Mouse (Mus musculus) forebrain, embryonic 11.5 days (tissue): ENCODE measurements around the gene Ereg. TPM values are rescaled to one million over a fixed set of nuclear protein-coding genes. Genes with fewer than 3 reads are reported as not detected.

ENCODE experiments used
- ATAC-seq: fragments of 200-750 bp; cut with Nextera tagmentation; replicated peaks from 2 replicates; pipeline ENCODE4 v1.8.0; 2017; ENCODE audit warnings: moderate TSS enrichment; ENCODE audit not compliant: low FRiP score
- DNase-seq: peaks from one replicate; pipeline ENCODE4 v3.0.0-alpha.2; 2017; ENCODE audit warnings: low spot score
- H3K27ac ChIP-seq: fragments of 300-500 bp; sonication (generic); 2 replicates; pipeline ENCODE4 v1.5.1; 2014; ENCODE audit warnings: low read depth, low read length
- H3K27me3 ChIP-seq: fragments of 300-500 bp; sonication (generic); 2 replicates; pipeline ENCODE4 v1.6.1; 2014; ENCODE audit warnings: mild to moderate bottlenecking, low read length, mixed read lengths; ENCODE audit not compliant: control insufficient read depth, insufficient read depth
- H3K36me3 ChIP-seq: fragments of 300-500 bp; sonication (generic); 2 replicates; pipeline ENCODE4 v1.6.1; 2014; ENCODE audit warnings: mild to moderate bottlenecking, low read length, moderate library complexity, mixed read lengths; ENCODE audit not compliant: control insufficient read depth, insufficient read depth
- H3K4me1 ChIP-seq: fragments of 300-500 bp; sonication (generic); replicated peaks from 2 replicates; pipeline ENCODE4 v1.6.1; 2014; ENCODE audit warnings: low read length, mixed read lengths; ENCODE audit not compliant: control insufficient read depth, insufficient read depth
- H3K4me2 ChIP-seq: fragments of 300-500 bp; sonication (generic); 2 replicates; pipeline ENCODE4 v1.6.1; 2014; ENCODE audit warnings: low read depth, mild to moderate bottlenecking, low read length, moderate library complexity, mixed read lengths; ENCODE audit not compliant: severe bottlenecking
- H3K4me3 ChIP-seq: fragments of 300-500 bp; sonication (generic); 2 replicates; pipeline ENCODE4 v1.5.1; 2014; ENCODE audit warnings: low read depth, low read length
- H3K9ac ChIP-seq: fragments of 300-500 bp; sonication (generic); 2 replicates; pipeline ENCODE4 v1.6.1; 2014; ENCODE audit warnings: low read length
- H3K9me3 ChIP-seq: fragments of 300-500 bp; sonication (generic); 2 replicates; pipeline ENCODE4 v1.6.1; 2016; ENCODE audit warnings: low read length, mixed read lengths; ENCODE audit not compliant: control insufficient read depth
- WGBS: fragments of 180-500 bp; shearing (Covaris S2); extraction: QIAGEN DNeasy Blood & Tissue Kit; methylation state at CpG from one replicate; pipeline ENCODE4 v1.1.7; 2014; 5-methylcytosine and 5-hydroxymethylcytosine counted together
- polyA plus RNA-seq: library from polyadenylated mRNA; unstranded; fragments of >200 nt; fragmentation: Nextera tagmentation; extraction: Ambion mirVana; gene quantifications from 2 replicates; pipeline ENCODE4 v1.2.1, GENCODE M21; 2014

Ereg gene
- polyA plus RNA-seq, 1 experiment from 2014 or later: not detected

GRCm38 (mm10) chr5:91118618-91119017 lies 44.2 kb downstream of the Ereg start:
- H3K36me3 ChIP-seq: no peaks in the 10 kb centered on the region
- no peak for ATAC-seq
- H3K4me1 ChIP-seq: no peaks in the 10 kb centered on the region
- no peaks in the 10 kb centered on the region for H3K27me3 ChIP-seq
- no peaks in the 10 kb centered on the region for H3K9me3 ChIP-seq
- H3K9ac ChIP-seq: no peak overlapping the region
- no peak for DNase-seq
- H3K4me2 ChIP-seq: no peak overlapping the region
- H3K4me3 ChIP-seq: no peak overlapping the region
- H3K27ac ChIP-seq: no peak overlapping the region

DNA sequence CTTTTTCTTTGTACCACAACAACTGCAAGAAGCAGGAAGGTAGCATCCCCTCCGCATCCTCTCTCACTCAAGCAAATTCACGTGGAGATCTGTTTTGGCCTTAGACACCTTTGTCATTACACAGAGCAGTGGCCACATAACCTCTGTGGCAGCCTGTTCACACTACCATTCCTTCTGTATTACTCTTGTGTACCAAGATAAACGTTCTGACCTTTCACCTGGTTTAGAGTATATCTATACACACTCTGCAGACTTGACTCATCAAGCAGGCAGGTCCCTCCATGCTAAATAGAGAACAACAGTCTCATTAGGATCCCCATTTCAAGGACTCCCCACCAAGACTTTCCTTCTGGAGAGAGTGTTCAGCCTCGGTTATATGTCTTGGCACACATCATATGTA lies 49.0 kb downstream of the Ereg start:
- no peak for DNase-seq
- Histone ChIP-seq H3K27me3 (no peaks in the 10 kb centered on the region), H3K4me3 (no peak overlapping the region), H3K9me3 (no peaks in the 10 kb centered on the region), H3K4me1 (no peaks in the 10 kb centered on the region), H3K36me3 (no peaks in the 10 kb centered on the region), H3K27ac (no peak overlapping the region), H3K4me2 (no peak overlapping the region), H3K9ac (no peak overlapping the region)
- no peak for ATAC-seq
- WGBS: 85% methylated on average over 4 of the region's 4 CpGs

DNA sequence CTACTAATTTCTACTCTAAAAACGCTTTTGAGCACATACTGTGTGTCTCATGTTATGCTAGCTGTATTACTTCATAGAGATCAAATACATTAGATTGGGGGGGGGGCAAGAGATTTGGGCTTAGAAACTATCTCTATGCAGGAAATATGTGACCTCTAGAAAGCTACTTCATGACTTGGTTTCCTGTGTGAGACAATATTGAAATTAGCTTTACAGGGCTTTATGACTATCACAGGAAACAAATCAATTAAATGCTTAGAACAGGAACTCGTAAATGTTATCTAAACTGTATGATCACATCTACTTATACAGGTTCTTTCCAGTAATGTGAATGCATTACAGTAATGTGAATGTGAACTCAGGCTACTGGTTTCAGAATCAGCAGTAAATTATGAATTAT lies 49.7 kb downstream of the Ereg start:
- H3K4me1 ChIP-seq: no peaks in the 10 kb centered on the region
- H3K27ac ChIP-seq: no peak overlapping the region
- H3K36me3 ChIP-seq: no peaks in the 10 kb centered on the region
- 88% methylated on average over 2 of the region's 2 CpGs for WGBS
- no peaks in the 10 kb centered on the region for H3K27me3 ChIP-seq
- DNase-seq: no peak
- no peak overlapping the region for H3K4me2 ChIP-seq
- no peak for ATAC-seq
- H3K9me3 ChIP-seq: no peaks in the 10 kb centered on the region
- H3K4me3 ChIP-seq: no peak overlapping the region
- H3K9ac ChIP-seq: no peak overlapping the region

DNA sequence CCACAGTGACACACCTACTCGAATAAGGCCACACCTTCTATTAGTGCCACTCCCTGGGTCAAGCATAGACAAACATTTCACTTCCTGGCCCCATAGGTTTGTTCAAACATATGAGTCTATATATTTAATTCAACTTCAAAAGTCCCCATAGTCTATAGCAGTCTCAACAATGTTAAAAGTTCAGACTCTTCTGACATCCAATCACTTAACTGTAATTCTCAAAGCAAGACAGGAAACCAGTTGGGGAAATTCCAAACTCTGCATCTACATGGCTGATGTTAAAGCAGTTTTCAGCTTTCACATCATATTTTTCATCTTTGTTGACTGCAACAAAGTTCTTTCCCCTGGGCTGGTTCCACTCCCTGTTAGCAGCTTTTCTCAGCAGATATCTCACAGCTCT lies 52.2 kb downstream of the Ereg start:
- WGBS: 94% methylated on average over 1 of the region's 1 CpGs

GRCm38 (mm10) chr5:91134961-91135360 lies 60.5 kb downstream of the Ereg start:
- whole genome bisulfite sequencing: 67% methylated on average over 1 of the region's 1 CpGs
- DNase-seq (no peak), ATAC-seq (no peak)
- no peak overlapping the region for H3K27ac ChIP-seq
- no peaks in the 10 kb centered on the region for H3K9me3 ChIP-seq
- H3K4me1 ChIP-seq: no peaks in the 10 kb centered on the region
- no peak overlapping the region for H3K9ac ChIP-seq
- no peaks in the 10 kb centered on the region for H3K36me3 ChIP-seq
- peaks cover 7% of the 10 kb centered on the region for H3K27me3 ChIP-seq
- H3K4me3 ChIP-seq: no peak overlapping the region
- H3K4me2 ChIP-seq: no peak overlapping the region

More for the DNA sequence above, 52.2 kb downstream of the Ereg start:
- Histone ChIP-seq H3K9me3 (no peaks in the 10 kb centered on the region), H3K4me1 (no peaks in the 10 kb centered on the region), H3K9ac (no peak overlapping the region), H3K4me3 (no peak overlapping the region), H3K4me2 (no peak overlapping the region), H3K27ac (no peak overlapping the region), H3K36me3 (no peaks in the 10 kb centered on the region), H3K27me3 (no peaks in the 10 kb centered on the region)
- DNase-seq: no peak
- no peak for ATAC-seq

- Histone ChIP-seq H3K36me3 (no peaks in the 10 kb centered on the region), H3K9me3 (no peaks in the 10 kb centered on the region), H3K27ac (no peak overlapping the region), H3K9ac (peak overlapping the region; percentile 58; the same call in 1 of the 2 replicates), H3K4me3 (peak overlapping the region; percentile 54), H3K4me1 (no peaks in the 10 kb centered on the region), H3K27me3 (peaks cover 14% of the 10 kb centered on the region), H3K4me2 (peak overlapping the region; percentile 96)
- DNase-seq (no peak), ATAC-seq (peak; percentile 21; the same call in 1 of the 2 replicates)
- 2% methylated on average over 7 of the region's 7 CpGs for WGBS
Observed at GRCm38 (mm10) chr5:91138970-91139369, 64.5 kb downstream of the Ereg start.

- peak; percentile 76 for DNase-seq
- Histone ChIP-seq H3K9me3 (no peaks in the 10 kb centered on the region), H3K36me3 (no peaks in the 10 kb centered on the region), H3K4me1 (no peaks in the 10 kb centered on the region), H3K4me2 (peak within 1 kb of the TSS; percentile 96), H3K27ac (no peak within 1 kb of the TSS), H3K27me3 (peaks cover 14% of the 10 kb centered on the region), H3K9ac (peak within 1 kb of the TSS; percentile 58), H3K4me3 (peak within 1 kb of the TSS; percentile 54)
- 0% methylated on average over 44 of the region's 44 CpGs for WGBS
- ATAC-seq: peak; percentile 88
Observed at GRCm38 (mm10) chr5:91139446-91139873, 65.0 kb downstream of the Ereg start, which contains the start of gene Areg. Gene Areg (plus strand): TSS chr5:91139599.

- no peak overlapping the region for H3K9ac ChIP-seq
- H3K4me3 ChIP-seq: no peak overlapping the region
- H3K4me1 ChIP-seq: no peaks in the 10 kb centered on the region
- H3K4me2 ChIP-seq: no peak overlapping the region
- H3K9me3 ChIP-seq: no peaks in the 10 kb centered on the region
- H3K36me3 ChIP-seq: no peaks in the 10 kb centered on the region
- ATAC-seq (no peak), DNase-seq (no peak)
- H3K27me3 ChIP-seq: peaks cover 14% of the 10 kb centered on the region
- WGBS: 48% methylated on average over 13 of the region's 13 CpGs
- no peak overlapping the region for H3K27ac ChIP-seq
Observed at GRCm38 (mm10) chr5:91140896-91141448, 66.5 kb downstream of the Ereg start.
